Mouse (Mus musculus) kidney, adult 8-10 months (tissue): ENCODE measurements around the gene Ghrhr.

Experiments
- DNase-seq, 2 experiments: peaks; one replicate each; pipeline ENCODE4 v3.0.0; 2022

Gene Ghrhr

GRCm38 (mm10) chr6:55396622-55397041 is 20.5 kb downstream of the Ghrhr start:
- no peak for DNase-seq

DNA sequence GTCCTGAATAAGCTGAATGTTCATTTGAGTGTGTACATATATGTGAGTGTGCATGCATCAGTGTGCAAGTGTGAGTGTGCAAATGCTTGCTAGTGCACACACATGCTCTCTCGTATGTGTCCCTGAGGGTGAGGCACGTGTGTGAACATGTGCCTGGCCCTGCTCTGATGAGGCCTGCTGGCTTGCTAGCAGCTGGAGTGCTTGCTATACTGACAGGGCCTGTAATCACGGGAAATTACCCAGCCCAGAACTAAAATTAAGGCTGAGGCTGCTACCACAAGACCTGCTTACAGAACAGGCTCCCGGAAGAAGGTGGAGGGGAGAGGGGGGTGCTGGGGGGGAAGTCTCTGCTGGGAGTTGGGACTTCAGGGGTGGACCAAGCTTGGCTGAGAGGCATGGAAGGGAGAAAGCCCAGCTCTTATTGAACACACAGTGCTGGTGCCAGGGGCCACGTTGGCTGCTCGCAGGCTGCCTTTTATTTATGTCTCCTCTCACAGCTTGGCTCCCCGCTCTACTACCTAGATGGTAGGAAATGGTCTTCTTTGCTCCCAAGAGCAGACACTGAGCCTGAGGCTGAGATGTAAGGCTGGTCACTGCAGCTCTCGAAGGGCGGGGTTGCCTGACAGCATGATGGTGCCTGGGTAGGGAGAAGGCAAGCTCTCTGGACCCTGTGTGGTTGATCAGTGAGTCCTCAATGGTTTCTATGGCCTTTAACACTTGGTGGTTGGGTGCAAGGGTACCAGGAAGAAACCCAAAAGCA is 23.0 kb downstream of the Ghrhr start:
- DNase-seq = no peak

- DNase-seq = peak; percentile 67 to 77
These were observed 23.8 kb downstream of the Ghrhr start for GRCm38 (mm10) chr6:55399910-55400309.

DNA sequence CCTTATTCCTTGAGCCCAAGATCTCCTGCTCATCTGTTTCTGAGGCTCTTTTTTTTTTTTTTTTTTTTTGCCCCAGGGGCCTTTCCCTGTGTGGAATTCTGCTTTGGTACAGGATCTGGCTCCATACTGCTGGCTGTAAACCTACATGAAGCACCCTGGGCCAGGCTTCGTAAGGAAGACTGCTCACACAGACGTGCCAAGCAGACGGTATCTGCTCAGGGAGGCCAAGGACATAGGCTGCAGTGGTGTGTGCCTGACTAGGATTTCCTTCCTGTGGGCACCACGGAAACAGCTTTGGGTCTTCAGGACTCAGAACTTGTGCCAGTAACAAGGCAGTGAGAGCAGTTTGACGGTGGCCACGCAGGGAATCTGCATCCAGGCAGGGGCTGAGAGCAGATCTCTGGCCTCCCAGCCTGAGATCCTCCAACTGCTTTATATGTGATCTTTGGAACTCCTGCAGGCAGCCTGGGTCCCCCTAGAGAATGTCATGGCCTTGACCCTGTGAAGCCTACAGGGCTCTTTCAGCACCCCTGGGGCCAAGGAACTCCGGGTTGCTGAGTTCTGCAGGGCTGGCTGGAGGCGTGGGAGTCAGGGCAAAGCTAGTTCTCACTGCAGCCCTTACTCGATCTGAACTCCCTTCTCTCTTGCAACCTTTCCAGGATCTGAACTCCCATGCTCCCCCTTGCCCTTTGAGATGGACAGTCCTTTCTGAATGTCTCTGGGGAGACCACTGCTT is 26.1 kb downstream of the Ghrhr start:
- no peak for DNase-seq

GRCm38 (mm10) chr6:55403411-55404309 is 27.6 kb downstream of the Ghrhr start:
- no peak for DNase-seq

DNA sequence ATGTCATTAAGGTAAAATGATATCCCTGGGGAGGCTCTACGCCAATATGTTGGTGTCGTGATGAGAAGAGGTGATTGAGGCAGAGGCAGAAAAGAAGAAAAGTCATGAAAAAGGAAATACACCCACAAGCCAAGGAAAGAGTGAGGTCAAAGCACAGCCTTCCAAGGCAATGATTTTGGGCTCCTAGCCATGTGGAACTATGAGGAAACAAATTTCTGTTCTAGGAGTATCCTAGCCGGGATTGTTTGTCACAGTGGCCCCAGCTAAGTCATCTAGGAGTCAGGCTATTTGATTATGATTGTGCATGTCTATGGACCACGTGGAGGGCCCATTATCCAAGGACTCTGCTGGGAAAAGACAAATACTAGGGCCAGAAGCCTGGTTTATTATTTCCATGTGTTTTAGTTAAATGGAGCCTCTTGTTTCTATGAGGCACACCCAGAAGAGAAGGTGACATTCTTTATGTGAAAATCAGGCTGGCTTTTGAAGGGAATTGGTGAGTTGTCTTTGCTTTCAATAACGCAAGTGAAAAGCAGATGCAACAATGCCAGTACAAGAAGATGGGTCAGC is 28.4 kb downstream of the Ghrhr start:
- no peak for DNase-seq

GRCm38 (mm10) chr6:55407345-55407744 is 31.2 kb downstream of the Ghrhr start:
- DNase-seq = no peak

GRCm38 (mm10) chr6:55410119-55410775 is 34.2 kb downstream of the Ghrhr start:
- DNase-seq = no peak

- no peak for DNase-seq
These were observed 34.9 kb downstream of the Ghrhr start for GRCm38 (mm10) chr6:55410977-55411376.

DNA sequence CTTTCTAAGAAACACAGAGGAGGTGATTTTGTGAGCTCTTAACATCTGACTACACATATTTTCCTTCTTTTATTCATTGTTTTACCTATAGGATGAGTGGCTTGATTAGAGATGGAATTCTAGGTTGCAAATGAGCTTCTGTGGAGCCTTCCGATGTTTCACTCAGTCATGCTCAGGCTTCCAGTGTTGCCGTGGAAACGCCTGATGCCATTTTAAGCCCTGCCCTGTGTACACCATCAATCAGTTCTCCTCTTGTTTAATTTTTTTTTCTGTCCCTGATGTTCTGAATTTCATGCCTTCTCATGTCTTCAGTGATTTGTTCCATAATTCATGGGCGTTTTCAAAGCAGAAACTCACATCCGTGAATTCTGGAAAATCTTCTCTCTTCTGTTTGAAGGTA is 40.1 kb downstream of the Ghrhr start:
- no peak for DNase-seq

GRCm38 (mm10) chr6:55418746-55419410 is 42.8 kb downstream of the Ghrhr start:
- DNase-seq = no peak

DNA sequence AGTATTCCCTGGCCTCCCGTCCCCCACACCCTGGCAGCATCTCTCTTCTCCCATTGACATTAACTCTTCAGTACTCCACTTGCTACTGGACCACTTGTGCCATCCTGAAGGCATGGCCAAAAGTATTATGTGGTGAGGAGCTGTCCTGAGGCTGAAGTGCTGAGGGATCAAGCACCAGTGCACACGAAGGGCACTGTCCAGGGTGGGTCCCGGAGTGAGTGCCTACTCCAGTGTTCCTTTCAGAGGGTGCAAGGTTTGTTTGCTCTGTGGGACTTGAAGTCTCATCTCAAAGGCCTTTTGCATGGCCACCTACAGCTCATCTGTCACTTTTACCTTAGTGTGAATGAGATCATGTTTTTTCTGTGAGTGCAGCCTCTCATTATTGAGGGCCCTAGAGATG is 44.3 kb downstream of the Ghrhr start:
- DNase-seq = no peak

- DNase-seq = no peak
These were observed 44.8 kb downstream of the Ghrhr start for GRCm38 (mm10) chr6:55420869-55421361.

- no peak for DNase-seq
These were observed 56.0 kb downstream of the Ghrhr start for GRCm38 (mm10) chr6:55432121-55432520.

DNA sequence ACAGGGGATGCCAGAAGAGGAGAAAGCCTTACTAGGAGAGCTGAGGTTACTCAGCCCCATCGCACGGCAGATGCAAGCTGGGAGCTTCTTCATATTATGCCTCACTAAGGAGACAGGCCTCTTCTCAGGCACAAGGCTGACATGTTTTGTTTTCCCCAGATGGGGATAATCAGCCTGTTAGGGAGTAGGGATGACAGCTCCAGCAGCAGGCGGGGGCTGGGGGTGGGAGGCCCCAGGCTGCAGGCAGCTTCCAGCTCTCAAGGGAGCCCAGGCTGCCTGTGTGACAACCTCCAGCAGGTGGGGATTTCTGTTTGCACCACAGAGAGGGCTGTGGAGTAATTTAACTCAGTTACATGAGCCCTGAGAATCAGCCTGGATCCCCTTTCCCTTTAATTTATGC is 58.3 kb downstream of the Ghrhr start:
- DNase-seq = no peak

DNA sequence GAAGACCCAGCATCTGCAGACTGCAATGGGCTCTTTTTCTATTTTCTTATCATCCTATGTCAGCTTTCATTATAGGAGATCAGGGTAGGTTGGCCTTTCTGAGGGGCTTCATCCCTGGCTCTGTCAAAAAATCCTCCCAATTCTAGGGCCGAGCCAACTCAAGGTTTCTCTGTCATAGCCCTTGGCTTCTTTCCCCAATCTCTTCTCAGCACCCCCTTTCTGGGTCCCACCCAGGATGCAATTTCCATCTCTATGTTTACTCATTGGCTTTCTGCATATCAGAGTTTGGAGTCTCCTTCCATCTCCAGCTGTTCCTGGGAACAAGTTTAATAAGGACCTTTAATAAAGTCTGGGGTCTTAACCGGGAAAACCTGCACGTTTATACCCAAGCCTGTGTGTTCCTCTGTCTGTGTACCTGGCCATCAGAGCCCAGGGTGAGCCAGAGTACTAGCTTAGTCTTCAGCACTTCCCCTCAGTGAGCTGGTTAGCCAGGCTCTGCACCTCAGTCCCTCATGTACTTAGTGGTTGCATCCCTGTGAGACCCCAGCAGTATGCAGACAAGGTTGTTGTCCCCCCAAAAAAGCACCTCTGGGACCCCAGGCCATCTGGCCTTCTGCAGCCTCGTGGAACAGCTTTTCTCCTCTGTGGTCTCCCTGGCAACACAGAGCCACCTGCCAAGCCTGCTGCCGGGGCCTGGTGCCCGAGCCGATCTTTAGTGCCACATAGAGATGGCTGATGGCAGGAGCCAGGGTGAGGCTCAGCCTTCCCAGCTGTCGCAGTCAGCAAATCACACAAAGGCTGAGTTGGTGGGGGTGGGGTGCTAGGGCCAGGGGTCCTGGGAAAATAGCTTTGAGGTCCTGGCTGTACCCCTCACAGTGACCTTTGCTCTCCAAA is 59.4 kb downstream of the Ghrhr start:
- no peak for DNase-seq

DNA sequence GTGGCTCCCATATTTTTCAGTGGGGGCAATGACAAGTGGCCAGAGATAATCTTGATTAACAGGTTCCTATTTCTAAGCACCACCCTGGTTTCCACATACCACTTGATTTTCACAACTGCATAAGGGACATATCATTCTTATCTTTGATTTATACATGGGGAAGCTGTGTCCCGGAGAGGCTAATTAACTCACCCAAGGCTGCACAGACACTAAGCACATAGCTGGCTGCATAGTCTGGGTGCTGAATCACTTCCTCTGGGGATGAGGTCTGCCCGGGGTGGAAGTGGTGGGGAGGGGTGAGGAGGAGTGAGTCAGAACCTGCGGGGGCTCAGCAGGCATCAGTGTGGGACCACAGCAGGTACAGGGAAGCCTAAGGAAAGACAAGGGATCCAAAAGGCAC is 61.8 kb downstream of the Ghrhr start:
- no peak for DNase-seq
